Mouse (Mus musculus) urinary bladder, adult 2 months (tissue): ENCODE measurements around the gene Pcgf2. TPM values are rescaled to one million over a fixed set of nuclear protein-coding genes. Genes with fewer than 3 reads are reported as not detected.
"Not testable (repeated sequence)": the region's sequence is repeated elsewhere in the genome, so short reads cannot be mapped to it uniquely, and the experiment has no call there.

Experiments used
- DNase-seq: peaks from one replicate; pipeline ENCODE4 v3.0.0; 2022; ENCODE audit warnings: low spot score
- polyA plus RNA-seq: library from polyadenylated mRNA; depleted of rRNA; stranded (reverse); fragments of >200 nt; gene quantifications from 2 replicates; pipeline ENCODE4 v1.2.3, GENCODE M21; 2012; rRNA removed

Pcgf2 gene
- polyA plus RNA-seq, 1 experiment, result 41.1 TPM

- no peak for DNase-seq
Measured at GRCm38 (mm10) chr11:97650341-97650740, 50.0 kb downstream of the Pcgf2 start.

DNA sequence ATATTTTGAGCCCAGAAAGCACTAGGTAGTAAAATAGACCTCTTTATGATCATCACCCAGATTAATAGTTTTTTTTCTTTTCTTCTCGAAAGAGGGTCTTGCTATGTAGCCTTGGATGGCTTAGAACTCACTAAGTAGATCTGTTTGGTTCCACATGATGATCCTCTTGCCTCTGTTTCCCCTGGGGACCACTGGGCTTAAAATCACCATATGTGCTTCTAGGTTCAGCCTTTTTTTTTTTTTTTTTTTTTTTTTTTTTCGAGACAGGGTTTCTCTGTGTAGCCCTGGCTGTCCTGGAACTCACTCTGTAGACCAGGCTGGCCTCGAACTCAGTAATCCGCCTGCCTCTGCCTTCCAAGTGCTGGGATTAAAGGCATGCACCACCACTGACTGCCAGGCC lies 51.8 kb downstream of the Pcgf2 start:
- DNase-seq, result not testable (repeated sequence)

GRCm38 (mm10) chr11:97644834-97645233 lies 55.5 kb downstream of the Pcgf2 start:
- DNase-seq, result no peak

DNA sequence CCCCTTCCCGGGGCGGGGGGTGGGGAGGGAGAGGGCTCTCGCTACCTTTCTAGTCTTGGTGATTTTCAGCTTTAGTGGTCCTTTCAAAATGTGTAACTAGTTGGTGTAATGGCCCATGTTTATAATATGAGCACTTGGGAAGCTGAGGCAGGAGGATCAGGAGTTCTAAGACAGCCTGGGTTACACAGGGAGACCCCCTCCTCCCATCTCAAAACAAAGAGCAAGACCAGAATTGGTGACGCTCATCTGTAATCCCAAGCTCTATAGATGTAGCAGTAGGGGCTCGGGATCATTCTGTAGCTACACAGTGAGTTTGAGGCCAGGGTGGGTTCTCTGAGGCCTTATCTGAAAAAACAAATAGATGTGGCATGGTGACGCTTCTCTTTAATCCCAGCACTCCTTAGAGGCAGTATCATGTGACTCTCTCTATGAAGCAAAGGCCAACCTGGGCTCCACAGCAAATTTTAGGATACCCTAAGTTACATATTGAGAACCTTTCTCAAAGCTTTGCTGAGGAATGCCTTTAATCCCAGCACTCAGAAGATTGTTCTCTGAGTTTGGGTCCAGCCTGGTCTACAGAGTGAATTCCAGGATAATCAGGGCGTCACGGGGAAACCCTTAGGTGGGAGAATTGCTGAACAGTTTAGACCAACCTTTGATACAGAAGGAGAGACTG lies 56.8 kb downstream of the Pcgf2 start:
- no peak for DNase-seq

GRCm38 (mm10) chr11:97642746-97643145 lies 57.6 kb downstream of the Pcgf2 start:
- DNase-seq, result no peak

DNA sequence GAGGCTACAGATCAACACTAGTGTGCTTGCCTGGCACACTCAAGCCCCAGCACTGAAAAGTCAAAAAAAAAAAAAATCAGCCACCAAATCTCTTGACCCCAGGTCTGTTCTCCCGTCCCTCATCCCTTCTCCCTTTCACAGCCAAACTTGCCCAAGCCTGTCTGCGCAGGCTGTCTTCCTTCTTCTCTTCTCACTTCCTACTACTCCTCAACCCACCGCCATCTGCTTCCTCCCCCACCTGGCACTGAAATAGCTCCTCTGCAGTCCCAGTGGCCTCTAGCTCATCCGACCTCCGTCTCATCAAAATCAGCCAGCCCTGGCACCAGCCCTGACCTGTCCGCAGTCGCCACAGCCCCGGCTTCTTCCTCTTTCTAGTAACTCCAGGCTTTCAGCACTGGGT lies 58.6 kb downstream of the Pcgf2 start:
- no peak for DNase-seq

Other genes with a start within 250 kb of the Pcgf2 start
- gene 4933428G20Rik, start 200.2 kb downstream of the Pcgf2 start, polyA plus RNA-seq, result not detected in 2 replicates
- gene Srcin1, start 124.3 kb downstream of the Pcgf2 start, polyA plus RNA-seq, result 1.4 and 1.6 TPM in 2 replicates
- gene Epop, start 70.8 kb downstream of the Pcgf2 start, polyA plus RNA-seq, result 0.77 and 0.80 TPM in 2 replicates
- 30.2 and 37.2 TPM in 2 replicates for gene Mllt6, start 37.1 kb downstream of the Pcgf2 start, polyA plus RNA-seq
- 55.7 and 56.2 TPM in 2 replicates for gene Cisd3, start 14.7 kb downstream of the Pcgf2 start, polyA plus RNA-seq
- gene Psmb3, start 2.9 kb upstream of the Pcgf2 start, polyA plus RNA-seq, result 264 and 322 TPM in 2 replicates
- 17.2 and 19.1 TPM in 2 replicates for gene Pip4k2b, start 44.2 kb upstream of the Pcgf2 start, polyA plus RNA-seq
- 15.3 and 16.6 TPM in 2 replicates for gene Cwc25, start 66.1 kb upstream of the Pcgf2 start, polyA plus RNA-seq
- gene 1700001P01Rik, start 75.4 kb upstream of the Pcgf2 start, polyA plus RNA-seq, result 0.13 and 0.41 TPM in 2 replicates
- 911 and 1,027 TPM in 2 replicates for gene Rpl23, start 81.9 kb upstream of the Pcgf2 start, polyA plus RNA-seq
- 101 and 108 TPM in 2 replicates for gene Lasp1, start 98.5 kb upstream of the Pcgf2 start, polyA plus RNA-seq
- gene B230217C12Rik, start 140.3 kb upstream of the Pcgf2 start, polyA plus RNA-seq, result 3.8 and 5.6 TPM in 2 replicates
- gene Fbxo47, start 183.7 kb upstream of the Pcgf2 start, polyA plus RNA-seq, result 0.28 and 0.40 TPM in 2 replicates